Mouse (Mus musculus) hindbrain, embryonic 12.5 days (tissue): ENCODE measurements around the gene Fam169b. TPM values are rescaled to one million over a fixed set of nuclear protein-coding genes. Genes with fewer than 3 reads are reported as not detected.
"Not testable (repeated sequence)": the region's sequence is repeated elsewhere in the genome, so short reads cannot be mapped to it uniquely, and the experiment has no call there.

ENCODE experiments used
- ATAC-seq: fragments of 200-750 bp; cut with Nextera tagmentation; 2 replicates; pipeline ENCODE4 v1.8.0; 2017; ENCODE audit warnings: moderate TSS enrichment; ENCODE audit not compliant: low FRiP score
- H3K27ac ChIP-seq: fragments of 300-500 bp; sonication (generic); 2 replicates; pipeline ENCODE4 v1.5.1; 2016; ENCODE audit warnings: mild to moderate bottlenecking
- H3K27me3 ChIP-seq: fragments of 300-500 bp; sonication (generic); 2 replicates; pipeline ENCODE4 v1.6.1; 2016; ENCODE audit warnings: mild to moderate bottlenecking
- H3K36me3 ChIP-seq: fragments of 300-500 bp; sonication (generic); 2 replicates; pipeline ENCODE4 v1.6.1; 2016; ENCODE audit warnings: mild to moderate bottlenecking
- H3K4me1 ChIP-seq: fragments of 300-500 bp; sonication (generic); 2 replicates; pipeline ENCODE4 v1.6.1; 2016
- H3K4me2 ChIP-seq: fragments of 300-500 bp; sonication (generic); replicated peaks from 2 replicates; pipeline ENCODE4 v1.6.1; 2016; ENCODE audit warnings: mild to moderate bottlenecking
- H3K4me3 ChIP-seq: fragments of 300-500 bp; sonication (generic); 2 replicates; pipeline ENCODE4 v1.5.1; 2016; ENCODE audit warnings: mild to moderate bottlenecking
- H3K9ac ChIP-seq: fragments of 300-500 bp; sonication (generic); 2 replicates; pipeline ENCODE4 v1.6.1; 2016; ENCODE audit warnings: mild to moderate bottlenecking, moderate library complexity
- H3K9me3 ChIP-seq: fragments of 300-500 bp; sonication (generic); replicated peaks from 2 replicates; pipeline ENCODE4 v1.6.1; 2016; ENCODE audit warnings: mild to moderate bottlenecking
- WGBS: fragments of 180-500 bp; shearing (Covaris S2); methylation state at CpG from one replicate; pipeline ENCODE4 v1.1.7; 2016; 5-methylcytosine and 5-hydroxymethylcytosine counted together
- polyA plus RNA-seq: library from polyadenylated mRNA; unstranded; fragments of >200 nt; fragmentation: Nextera tagmentation; extraction: Ambion mirVana; gene quantifications from 2 replicates; pipeline ENCODE4 v1.2.1, GENCODE M21; 2016

Gene Fam169b
- polyA plus RNA-seq, 1 experiment from 2014 or later, result 0.34 TPM

- peaks cover 16% of the 10 kb centered on the region for H3K4me1 ChIP-seq
- no peak overlapping the region for H3K4me3 ChIP-seq
- no peak overlapping the region for H3K27ac ChIP-seq
- no peaks in the 10 kb centered on the region for H3K9me3 ChIP-seq
- H3K9ac ChIP-seq, result no peak overlapping the region
- H3K36me3 ChIP-seq, result no peaks in the 10 kb centered on the region
- no peak for ATAC-seq
- 67% methylated on average over 6 of the region's 6 CpGs for WGBS
- H3K27me3 ChIP-seq, result peaks cover 10% of the 10 kb centered on the region
- no peak overlapping the region for H3K4me2 ChIP-seq
These were observed 5.3 kb downstream of the Fam169b start for GRCm38 (mm10) chr7:68278908-68279307.

GRCm38 (mm10) chr7:68279481-68279880 lies 5.8 kb downstream of the Fam169b start:
- ATAC-seq, result no peak
- 91% methylated on average over 7 of the region's 7 CpGs for WGBS

GRCm38 (mm10) chr7:68280352-68280869 lies 6.8 kb downstream of the Fam169b start:
- Histone ChIP-seq H3K36me3 (no peaks in the 10 kb centered on the region), H3K9ac (no peak overlapping the region), H3K4me1 (peaks cover 16% of the 10 kb centered on the region), H3K27me3 (peaks cover 10% of the 10 kb centered on the region), H3K4me3 (no peak overlapping the region), H3K27ac (no peak overlapping the region), H3K4me2 (no peak overlapping the region), H3K9me3 (no peaks in the 10 kb centered on the region)
- WGBS, result 94% methylated on average over 19 of the region's 19 CpGs
- no peak for ATAC-seq

More at GRCm38 (mm10) chr7:68279481-68279880, 5.8 kb downstream of the Fam169b start:
- Histone ChIP-seq H3K4me3 (no peak overlapping the region), H3K9ac (no peak overlapping the region), H3K36me3 (no peaks in the 10 kb centered on the region), H3K4me2 (no peak overlapping the region), H3K27me3 (peaks cover 10% of the 10 kb centered on the region), H3K27ac (no peak overlapping the region), H3K9me3 (no peaks in the 10 kb centered on the region), H3K4me1 (peaks cover 16% of the 10 kb centered on the region)

- WGBS, result 71% methylated on average over 5 of the region's 5 CpGs
- no peak overlapping the region for H3K9ac ChIP-seq
- H3K4me1 ChIP-seq, result peaks cover 10% of the 10 kb centered on the region
- no peaks in the 10 kb centered on the region for H3K36me3 ChIP-seq
- H3K27ac ChIP-seq, result no peak overlapping the region
- ATAC-seq, result no peak
- H3K27me3 ChIP-seq, result peaks cover 3% of the 10 kb centered on the region
- no peaks in the 10 kb centered on the region for H3K9me3 ChIP-seq
- H3K4me2 ChIP-seq, result no peak overlapping the region
- no peak overlapping the region for H3K4me3 ChIP-seq
These were observed 7.7 kb downstream of the Fam169b start for GRCm38 (mm10) chr7:68281341-68281740.

GRCm38 (mm10) chr7:68282304-68283132 lies 8.9 kb downstream of the Fam169b start:
- ATAC-seq, result no peak
- Histone ChIP-seq H3K4me1 (peaks cover 2% of the 10 kb centered on the region; the same call in 1 of the 2 replicates), H3K36me3 (no peaks in the 10 kb centered on the region), H3K9me3 (no peaks in the 10 kb centered on the region), H3K9ac (no peak overlapping the region), H3K27ac (no peak overlapping the region), H3K27me3 (no peaks in the 10 kb centered on the region), H3K4me2 (no peak overlapping the region), H3K4me3 (no peak overlapping the region)
- 86% methylated on average over 22 of the region's 22 CpGs for WGBS

GRCm38 (mm10) chr7:68283133-68283520 lies 9.5 kb downstream of the Fam169b start:
- not testable (repeated sequence) for H3K9ac ChIP-seq, H3K27ac ChIP-seq, H3K27me3 ChIP-seq, H3K36me3 ChIP-seq, ATAC-seq, H3K4me3 ChIP-seq, H3K4me1 ChIP-seq, H3K4me2 ChIP-seq, H3K9me3 ChIP-seq
- WGBS, result 81% methylated on average over 4 of the region's 4 CpGs

- H3K4me3 ChIP-seq, result no peak overlapping the region
- H3K27me3 ChIP-seq, result no peaks in the 10 kb centered on the region
- 91% methylated on average over 7 of the region's 7 CpGs for WGBS
- no peaks in the 10 kb centered on the region for H3K4me1 ChIP-seq
- H3K9ac ChIP-seq, result no peak overlapping the region
- ATAC-seq, result no peak
- H3K36me3 ChIP-seq, result no peaks in the 10 kb centered on the region
- no peak overlapping the region for H3K27ac ChIP-seq
- no peak overlapping the region for H3K4me2 ChIP-seq
- no peaks in the 10 kb centered on the region for H3K9me3 ChIP-seq
These were observed 10.1 kb downstream of the Fam169b start for GRCm38 (mm10) chr7:68283776-68284175.

- Histone ChIP-seq H3K27ac (no peak overlapping the region), H3K36me3 (no peaks in the 10 kb centered on the region), H3K4me3 (no peak overlapping the region), H3K4me1 (no peaks in the 10 kb centered on the region), H3K4me2 (no peak overlapping the region), H3K9ac (no peak overlapping the region), H3K27me3 (no peaks in the 10 kb centered on the region), H3K9me3 (no peaks in the 10 kb centered on the region)
- WGBS, result 65% methylated on average over 8 of the region's 8 CpGs
- ATAC-seq, result no peak
These were observed 12.2 kb downstream of the Fam169b start for GRCm38 (mm10) chr7:68285851-68286298.

- no peaks in the 10 kb centered on the region for H3K9me3 ChIP-seq
- no peak for ATAC-seq
- H3K36me3 ChIP-seq, result no peaks in the 10 kb centered on the region
- no peak overlapping the region for H3K27ac ChIP-seq
- no peak overlapping the region for H3K4me3 ChIP-seq
- no peaks in the 10 kb centered on the region for H3K4me1 ChIP-seq
- no peaks in the 10 kb centered on the region for H3K27me3 ChIP-seq
- no peak overlapping the region for H3K9ac ChIP-seq
- no peak overlapping the region for H3K4me2 ChIP-seq
- WGBS, result 93% methylated on average over 24 of the region's 24 CpGs
These were observed 13.2 kb downstream of the Fam169b start for GRCm38 (mm10) chr7:68286526-68287481.

- Histone ChIP-seq H3K4me2 (no peak overlapping the region), H3K27ac (no peak overlapping the region), H3K4me3 (no peak overlapping the region), H3K4me1 (no peaks in the 10 kb centered on the region), H3K9ac (no peak overlapping the region), H3K36me3 (no peaks in the 10 kb centered on the region), H3K9me3 (no peaks in the 10 kb centered on the region), H3K27me3 (no peaks in the 10 kb centered on the region)
- WGBS, result 87% methylated on average over 2 of the region's 2 CpGs
- ATAC-seq, result no peak
These were observed 13.9 kb downstream of the Fam169b start for GRCm38 (mm10) chr7:68287582-68287981.

- not testable (repeated sequence) for ATAC-seq, H3K9ac ChIP-seq, H3K36me3 ChIP-seq, H3K4me3 ChIP-seq, H3K27me3 ChIP-seq, H3K4me1 ChIP-seq, H3K9me3 ChIP-seq, H3K4me2 ChIP-seq, H3K27ac ChIP-seq
- 92% methylated on average over 4 of the region's 4 CpGs for WGBS
These were observed 14.4 kb downstream of the Fam169b start for GRCm38 (mm10) chr7:68288000-68288399.

GRCm38 (mm10) chr7:68289081-68289480 lies 15.4 kb downstream of the Fam169b start:
- no peaks in the 10 kb centered on the region for H3K36me3 ChIP-seq
- H3K27me3 ChIP-seq, result no peaks in the 10 kb centered on the region
- no peak overlapping the region for H3K27ac ChIP-seq
- no peak overlapping the region for H3K4me2 ChIP-seq
- H3K9ac ChIP-seq, result no peak overlapping the region
- no peak overlapping the region for H3K4me3 ChIP-seq
- WGBS, result 95% methylated on average over 8 of the region's 8 CpGs
- H3K4me1 ChIP-seq, result no peaks in the 10 kb centered on the region
- H3K9me3 ChIP-seq, result no peaks in the 10 kb centered on the region
- ATAC-seq, result no peak
